Mouse (Mus musculus) urinary bladder, postnatal 36 days (tissue): ENCODE results near the gene Elavl3.

Experiments used
- DNase-seq, 2 experiments: peaks; one replicate each; pipeline ENCODE4 v3.0.0; 2022; ENCODE audit warnings: low spot score in 2 of 2, mixed read lengths in 1 of 2

Elavl3 gene

DNA sequence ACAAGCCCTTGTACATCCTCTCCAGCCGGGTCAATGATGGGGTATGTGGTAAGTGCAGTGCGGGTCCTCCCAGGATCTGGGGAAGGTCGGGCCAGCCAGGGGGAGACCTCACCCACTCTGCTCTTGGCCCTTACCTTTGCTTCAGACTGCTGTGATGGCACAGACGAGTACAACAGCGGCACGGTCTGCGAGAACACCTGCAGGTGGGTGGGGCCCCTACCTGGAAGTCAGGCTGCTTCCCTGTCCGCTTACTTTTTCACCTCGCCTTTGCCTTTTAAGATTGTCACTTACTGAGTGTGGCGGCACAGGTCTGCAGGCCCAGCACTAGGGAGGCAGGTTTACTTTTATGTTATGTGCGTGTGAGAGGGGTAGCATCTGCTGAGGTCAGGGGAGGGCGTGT lies 47.3 kb downstream of the Elavl3 start:
- DNase-seq: no peak

DNA sequence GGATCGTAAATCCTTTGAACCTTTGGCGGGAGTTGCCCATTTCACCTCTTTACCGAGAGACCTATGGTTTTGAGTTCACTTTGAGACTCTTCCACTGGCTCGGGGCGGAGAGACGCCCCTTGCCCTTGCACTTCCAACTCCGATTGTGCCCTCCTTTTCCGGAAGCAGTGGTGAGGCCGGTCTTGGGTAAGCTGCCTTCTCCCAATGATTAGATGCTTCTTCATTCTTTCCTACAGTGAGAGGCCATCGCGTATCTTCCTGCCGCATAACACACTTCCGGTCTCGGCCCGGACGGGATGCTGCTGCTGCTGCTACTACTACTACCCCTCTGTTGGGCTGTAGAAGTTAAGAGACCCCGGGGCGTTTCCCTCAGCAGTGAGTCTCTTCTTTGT lies 48.7 kb downstream of the Elavl3 start:
- peak in 1 of 2 experiments; percentile 19 for DNase-seq

DNA sequence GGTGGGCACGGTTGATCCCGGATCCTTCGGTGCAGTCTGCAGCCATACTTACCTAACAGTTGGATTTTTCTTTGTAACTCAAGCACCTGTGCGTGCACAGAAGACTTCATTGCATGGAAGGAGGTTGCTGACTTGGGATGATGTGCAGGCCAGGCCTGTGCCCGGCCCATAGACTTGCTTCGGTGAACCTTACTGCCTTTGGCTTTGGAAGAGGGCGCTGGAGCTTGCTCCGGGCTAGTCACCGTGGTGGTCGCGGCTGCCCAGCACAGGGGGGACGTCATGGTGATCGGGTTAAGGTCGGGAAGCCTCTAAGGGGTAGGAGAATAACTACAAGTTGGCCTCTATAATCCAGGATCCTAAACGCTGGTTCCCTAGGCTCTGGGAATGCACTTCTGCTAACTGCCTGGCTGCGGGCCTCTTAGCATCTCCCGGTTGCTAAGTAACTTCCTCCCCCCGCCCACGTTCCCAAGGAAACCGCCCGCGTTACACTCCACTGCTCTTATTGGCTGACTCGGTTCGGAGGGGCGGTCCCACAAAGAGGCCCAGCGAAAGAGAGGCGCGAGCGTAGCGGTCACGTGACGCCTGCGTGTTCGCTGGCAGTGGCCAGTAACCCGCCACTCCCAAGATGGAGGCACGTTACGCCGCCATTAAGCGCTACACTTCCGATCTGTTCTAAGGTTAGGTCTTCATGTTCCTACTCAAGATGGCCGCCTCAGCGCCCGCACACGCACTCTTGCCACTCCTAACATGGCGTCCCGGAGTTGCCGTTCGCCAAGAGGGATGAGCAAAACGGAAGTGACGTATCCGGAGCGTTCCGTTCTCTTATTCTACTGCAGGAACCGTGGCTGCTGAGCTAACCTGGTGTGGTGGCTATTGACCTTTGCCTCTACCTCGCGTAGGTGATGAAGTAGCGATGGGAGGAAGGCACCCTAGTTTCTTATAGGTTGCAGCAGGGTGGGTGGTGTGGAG lies 49.3 kb downstream of the Elavl3 start, which contains the start of the genes Ccdc151 and Prkcsh:
TSS of gene Ccdc151 (minus strand) at position 441 of the 969 bp plus-strand sequence.
TSS of gene Prkcsh (plus strand) at position 613 of the 969 bp plus-strand sequence.
- DNase-seq: peak; percentile 97 to 99

- DNase-seq: no peak
Observed at GRCm38 (mm10) chr9:22001633-22002032, 50.2 kb downstream of the Elavl3 start.

DNA sequence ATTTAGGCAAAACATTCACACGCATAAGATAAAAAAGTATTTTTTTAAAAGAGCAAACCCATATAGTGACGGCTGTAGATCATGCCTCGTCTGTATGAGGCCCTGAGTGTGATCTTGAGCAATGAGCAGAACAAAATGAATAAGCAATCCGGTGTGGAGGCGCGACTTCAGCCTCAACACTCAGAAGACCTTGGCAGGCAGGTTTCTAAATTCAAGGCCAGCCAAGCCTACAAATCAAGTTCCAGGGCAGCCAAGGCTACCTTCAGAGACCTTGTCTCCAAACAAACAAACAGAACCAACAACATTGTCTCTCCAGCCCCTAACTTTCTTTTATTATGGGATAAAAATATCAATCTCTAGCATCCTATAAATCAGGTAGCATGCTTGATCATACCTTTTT lies 51.5 kb downstream of the Elavl3 start:
- DNase-seq: no peak

- DNase-seq: no peak
Observed at GRCm38 (mm10) chr9:21996178-21996867, 55.5 kb downstream of the Elavl3 start.

DNA sequence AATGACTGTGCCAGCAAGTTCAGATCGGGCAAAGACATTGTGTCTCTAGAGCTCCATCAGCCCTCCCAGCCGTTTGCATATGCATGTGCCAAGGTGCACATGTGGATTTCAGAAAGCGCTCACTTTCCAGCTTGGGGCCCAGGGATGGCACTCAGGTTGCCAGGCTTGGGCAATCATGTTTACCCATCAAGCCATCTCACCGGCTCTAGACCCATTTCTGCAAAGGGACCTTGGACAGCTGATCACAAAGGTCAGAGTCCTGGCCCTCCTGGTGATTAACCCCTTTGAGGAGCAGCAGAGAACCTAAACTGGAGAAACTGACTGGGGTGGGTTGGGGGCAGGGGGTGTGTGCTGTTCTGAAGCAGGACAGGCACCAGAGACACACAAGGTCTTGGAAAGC lies 59.6 kb downstream of the Elavl3 start:
- DNase-seq: no peak

- peak; percentile 52 to 81 for DNase-seq
Observed at GRCm38 (mm10) chr9:21989230-21990110, 62.4 kb downstream of the Elavl3 start, which contains the start of gene Rgl3. Gene Rgl3 (minus strand): TSS chr9:21989446.

GRCm38 (mm10) chr9:21988421-21989101 lies 63.3 kb downstream of the Elavl3 start:
- peak; percentile 19 to 22 for DNase-seq

DNA sequence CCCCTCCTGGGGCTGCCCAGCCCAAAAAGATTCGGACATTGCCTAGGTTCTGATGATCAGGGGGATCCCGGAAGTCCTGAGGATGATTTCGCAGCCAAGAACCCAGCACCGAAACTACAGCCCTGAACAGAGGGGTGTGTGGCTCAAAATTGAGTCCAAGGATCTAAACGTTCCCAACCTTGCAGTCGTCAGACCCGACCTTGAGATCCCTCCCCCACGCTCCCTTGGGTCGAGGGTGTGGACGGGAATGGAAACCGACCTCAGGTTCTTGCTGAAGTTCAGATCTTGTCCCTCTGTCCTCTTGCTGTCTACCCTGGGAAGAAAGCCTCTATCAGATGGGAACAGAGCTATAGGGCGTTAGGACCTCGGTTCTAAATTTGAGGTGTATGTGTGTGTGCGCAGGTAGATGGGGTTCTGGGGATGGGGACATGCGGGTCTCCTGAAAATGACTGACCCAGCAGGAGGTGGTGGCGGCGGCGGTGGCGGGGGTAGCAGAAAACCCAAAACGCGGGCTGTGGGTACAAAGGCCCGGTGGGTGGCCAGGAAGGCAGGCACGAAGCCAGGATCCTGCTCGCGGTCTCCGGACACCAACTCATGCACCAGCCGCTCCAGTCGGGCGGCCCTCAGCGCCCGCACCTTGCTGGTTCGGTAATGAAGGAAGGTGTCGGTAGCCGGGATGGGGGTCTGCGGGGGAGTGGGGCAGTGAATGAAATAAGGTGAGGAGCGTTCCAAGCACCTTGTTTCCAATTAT lies 64.1 kb downstream of the Elavl3 start:
- no peak for DNase-seq

DNA sequence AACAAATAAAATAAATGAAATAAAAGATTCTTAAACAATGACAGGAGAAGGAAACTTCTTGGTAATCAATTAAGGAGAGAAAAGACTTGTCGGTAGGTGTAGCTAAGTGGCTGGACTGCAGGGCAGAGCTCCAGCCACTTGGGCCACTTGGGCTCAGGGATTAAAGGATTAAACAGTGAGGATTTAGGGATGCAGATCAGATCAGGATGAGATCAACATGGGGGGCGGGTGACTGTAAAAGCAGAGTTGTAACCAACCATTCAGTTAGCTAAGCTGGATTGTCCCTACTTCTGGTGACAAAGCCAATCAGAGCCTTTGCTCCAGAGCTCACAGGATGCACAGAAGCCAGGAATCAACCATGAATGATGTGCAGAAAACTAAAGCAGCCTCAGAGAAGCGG lies 67.9 kb downstream of the Elavl3 start:
- no peak for DNase-seq

GRCm38 (mm10) chr9:21978398-21979128 lies 73.3 kb downstream of the Elavl3 start:
- no peak for DNase-seq

DNA sequence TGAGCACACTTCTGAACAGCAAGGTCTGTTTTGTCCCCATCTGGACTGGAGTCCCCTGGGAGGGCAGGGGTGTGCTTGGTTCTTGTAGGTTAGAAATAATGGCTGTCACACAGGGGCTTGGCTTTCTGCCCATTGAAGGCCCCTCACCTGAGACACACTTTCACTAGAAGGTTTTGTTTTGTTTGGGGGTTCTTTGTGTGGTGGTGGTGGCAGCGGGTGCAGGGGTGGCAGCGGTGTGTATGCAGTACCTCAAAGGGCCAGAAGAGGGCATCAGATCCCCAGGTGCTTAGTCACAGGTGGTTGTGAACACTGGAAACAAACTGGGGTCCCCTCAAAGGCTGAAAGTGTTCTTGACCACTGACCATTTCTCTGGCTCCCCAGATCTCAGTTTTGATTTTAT lies 73.9 kb downstream of the Elavl3 start:
- no peak for DNase-seq

DNA sequence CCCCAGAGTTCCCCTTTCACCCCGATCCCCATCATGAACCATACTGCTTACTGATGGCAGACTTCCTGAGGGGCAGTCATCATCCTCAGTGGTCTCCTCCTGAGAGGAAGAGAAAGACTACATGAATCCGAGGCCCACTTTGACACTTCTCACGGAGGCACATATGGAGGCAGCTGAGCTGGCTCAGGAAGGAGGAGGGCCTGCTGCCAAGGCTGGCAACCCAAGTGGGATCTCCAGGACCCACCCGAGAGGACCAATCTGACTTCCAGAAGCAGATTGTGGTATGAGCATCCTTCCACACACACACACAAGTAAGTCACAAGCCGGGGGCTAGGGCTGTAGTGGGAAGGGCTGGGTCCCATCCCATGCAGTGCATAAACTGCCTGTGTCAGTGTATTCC lies 74.5 kb downstream of the Elavl3 start:
- no peak for DNase-seq

DNA sequence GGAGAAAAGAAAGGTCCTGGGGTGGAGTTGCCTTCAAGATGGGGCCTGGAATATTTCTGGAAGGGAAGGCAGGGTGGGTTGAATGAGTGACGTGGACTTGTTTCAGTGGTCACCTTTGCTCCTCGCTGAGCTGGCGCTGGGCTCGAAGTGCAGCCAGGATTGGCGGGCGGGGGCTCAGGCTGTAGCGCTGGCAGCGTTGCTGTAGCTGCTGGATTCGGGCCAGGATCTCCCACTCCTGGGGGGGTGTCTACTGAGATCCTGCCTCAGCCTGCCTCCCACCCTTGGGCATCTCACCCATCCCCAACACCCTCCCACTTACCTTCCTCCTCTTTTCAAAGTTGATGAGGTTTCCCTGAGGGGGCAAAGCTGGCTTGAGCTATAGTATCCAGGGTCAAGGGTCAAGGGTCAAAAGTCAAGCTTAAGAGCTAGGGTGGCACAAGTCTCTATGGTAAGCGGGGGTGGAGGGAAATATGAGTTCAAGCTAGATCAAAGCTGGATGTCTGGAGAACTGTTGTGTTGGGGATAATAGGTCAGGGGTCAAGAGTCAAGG lies 75.1 kb downstream of the Elavl3 start:
- DNase-seq: no peak

GRCm38 (mm10) chr9:21969304-21969703 lies 82.5 kb downstream of the Elavl3 start:
- DNase-seq: no peak

DNA sequence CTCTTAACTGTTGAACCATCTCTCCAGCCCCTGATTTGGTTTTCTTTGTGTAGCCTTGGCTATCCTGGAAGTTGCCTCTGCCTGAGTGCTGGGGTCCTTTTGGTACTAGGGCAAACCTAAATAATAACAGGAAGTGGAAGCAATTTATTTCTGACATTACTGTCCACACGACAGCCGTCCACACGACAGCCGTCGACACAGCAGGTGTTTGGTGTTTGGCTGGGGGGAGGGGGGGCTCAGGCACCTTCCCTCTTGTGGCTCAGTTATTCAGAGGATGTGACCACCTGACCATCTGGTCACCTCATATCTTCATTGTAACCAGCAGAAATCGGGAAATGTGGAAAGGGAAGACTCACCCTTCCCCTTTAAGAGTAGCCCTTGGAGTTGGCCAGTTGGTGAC lies 82.9 kb downstream of the Elavl3 start:
- DNase-seq: no peak
